Mouse (Mus musculus) gastrocnemius, postnatal 36 days (tissue): Measurements from ENCODE around the gene Lmntd1. TPM values are rescaled to one million over a fixed set of nuclear protein-coding genes. Genes with fewer than 3 reads are reported as not detected.

Source experiments
- DNase-seq, 2 experiments: peaks; one replicate each; pipeline ENCODE4 v3.0.0; 2022
- intact Hi-C: fragments of 180-260 bp; cut with DNase I; formaldehyde crosslinking; loops from one replicate; pipeline ENCODE4 v1.15.1; 2025
- total RNA-seq, 2 experiments: library from RNA; stranded (reverse); gene quantifications; 2 replicates each; pipeline ENCODE4 v1.2.3; 2021

The Lmntd1 gene
- total RNA-seq, 2 experiments from 2014 or later = not detected

GRCm38 (mm10) chr6:145607746-145608145 is 6.4 kb downstream of the Lmntd1 start:
- DNase-seq = no peak
- intact Hi-C loops = no loop called here

DNA sequence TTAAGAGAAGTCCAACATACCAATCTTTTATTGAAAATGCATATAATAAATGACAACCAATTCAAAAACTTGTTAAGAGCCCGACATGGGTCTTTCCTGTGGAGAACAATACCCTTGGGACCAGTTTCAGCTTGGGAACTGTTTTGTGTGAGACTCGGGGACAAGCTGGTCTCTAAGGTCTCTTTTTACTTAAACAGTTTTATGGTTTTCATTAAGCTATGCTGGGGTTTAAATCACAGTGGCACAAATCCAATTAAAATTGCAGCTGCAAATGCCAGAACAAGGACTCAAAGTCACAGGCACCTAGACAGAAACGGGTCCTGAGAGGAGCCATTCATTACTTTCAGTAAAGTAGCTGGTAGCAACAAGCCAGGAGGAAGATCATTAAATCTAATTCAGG is 8.9 kb downstream of the Lmntd1 start:
- DNase-seq = no peak
- intact Hi-C loops = loop anchor here (2.0 kb wide), 1 partner anchor 58 kb away; no protein-coding TSS in a partner anchor

- intact Hi-C loops = loop anchor here (2.0 kb wide), 1 partner anchor 58 kb away; no protein-coding TSS in a partner anchor
Measured at GRCm38 (mm10) chr6:145604648-145605047, 9.5 kb downstream of the Lmntd1 start.

GRCm38 (mm10) chr6:145604126-145604525 is 10.0 kb downstream of the Lmntd1 start:
- no peak for DNase-seq
- intact Hi-C loops = loop anchor here (2.0 kb wide), 1 partner anchor 57 kb away; no protein-coding TSS in a partner anchor

More at GRCm38 (mm10) chr6:145604648-145605047, 9.5 kb downstream of the Lmntd1 start:
- DNase-seq = no peak

DNA sequence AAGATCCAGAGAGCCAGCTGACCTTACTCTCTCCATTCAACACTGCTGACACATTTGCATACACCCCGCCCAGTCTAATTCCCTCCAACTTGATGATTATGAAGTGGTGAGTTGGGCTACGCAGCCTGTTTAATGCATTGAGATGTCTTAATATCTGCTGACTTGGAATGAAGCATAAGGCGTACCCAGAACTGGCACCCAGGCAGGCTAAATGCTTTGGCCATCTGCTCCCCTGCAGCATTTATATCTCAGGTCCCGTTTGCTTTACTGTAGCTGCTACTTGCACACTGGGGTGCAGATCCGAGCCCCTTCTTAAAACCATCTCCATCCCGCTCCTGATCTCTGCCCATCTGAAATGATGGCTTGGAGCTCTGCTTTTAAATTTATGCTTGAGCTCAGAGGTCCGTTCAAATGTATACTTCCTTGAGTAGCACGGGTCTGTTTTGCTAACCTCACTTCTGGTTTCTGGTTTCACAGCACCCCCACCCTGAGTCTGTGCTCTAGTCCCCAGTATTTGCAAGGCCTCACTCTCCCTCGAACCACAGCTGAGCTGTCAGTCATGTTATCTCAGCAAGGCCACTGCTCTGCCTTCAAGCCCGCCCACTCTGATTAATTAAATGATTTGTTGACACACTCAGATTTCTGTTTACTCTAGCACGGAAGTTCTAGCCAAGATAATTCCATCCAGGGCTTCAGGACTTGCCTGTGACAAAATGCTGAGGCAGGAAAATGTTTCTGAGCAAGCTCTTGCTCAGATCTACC is 15.1 kb downstream of the Lmntd1 start:
- no peak for DNase-seq
- intact Hi-C loops = no loop called here

- intact Hi-C loops = no loop called here
Measured at GRCm38 (mm10) chr6:145595905-145596304, 18.2 kb downstream of the Lmntd1 start.

GRCm38 (mm10) chr6:145593991-145594390 is 20.1 kb downstream of the Lmntd1 start:
- intact Hi-C loops = no loop called here

More at GRCm38 (mm10) chr6:145595905-145596304, 18.2 kb downstream of the Lmntd1 start:
- DNase-seq = no peak

DNA sequence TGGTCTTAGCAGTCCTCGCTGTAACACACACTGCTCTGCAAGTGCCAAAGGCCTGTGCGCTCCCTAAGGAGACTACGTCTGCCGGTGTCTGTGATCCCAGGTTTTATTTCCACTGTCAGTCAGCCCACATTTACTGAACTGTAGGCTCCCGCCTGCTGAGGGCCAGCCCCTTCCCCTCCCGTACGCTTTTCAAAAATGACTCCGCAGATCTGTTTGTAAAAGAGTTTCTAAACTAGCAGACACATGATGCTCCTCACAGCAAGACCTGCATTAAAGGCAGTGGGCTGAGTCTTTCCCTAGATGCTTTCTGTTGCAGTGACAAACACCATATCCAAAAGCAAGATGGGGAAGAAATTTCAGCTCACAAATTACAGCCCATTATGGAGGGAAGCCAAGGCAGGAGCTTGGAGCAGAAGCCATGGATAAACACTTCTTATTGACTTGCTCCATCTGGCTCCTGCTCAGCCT is 21.6 kb downstream of the Lmntd1 start:
- intact Hi-C loops = no loop called here
- no peak for DNase-seq

More at GRCm38 (mm10) chr6:145593991-145594390, 20.1 kb downstream of the Lmntd1 start:
- DNase-seq = no peak

DNA sequence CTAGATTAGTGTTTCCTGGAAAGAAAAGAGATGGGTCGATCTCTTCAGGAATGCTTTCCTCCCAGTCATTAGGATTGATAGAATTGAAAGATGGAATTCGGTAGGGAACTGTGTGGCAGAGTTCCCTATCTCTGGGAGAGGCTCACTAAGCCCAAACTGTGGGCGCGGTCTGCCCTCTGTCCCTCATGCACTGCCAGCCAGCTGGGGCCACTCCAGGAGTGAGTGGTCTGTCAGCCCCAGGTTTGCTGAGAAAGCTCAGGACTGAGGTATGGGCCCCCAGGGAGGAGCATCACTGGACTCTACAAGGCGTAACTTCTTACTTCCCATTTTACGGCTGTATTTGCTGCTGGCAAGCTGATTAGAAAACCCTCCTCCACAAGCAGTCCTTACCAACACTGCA is 22.1 kb downstream of the Lmntd1 start:
- no peak for DNase-seq
- intact Hi-C loops = no loop called here

DNA sequence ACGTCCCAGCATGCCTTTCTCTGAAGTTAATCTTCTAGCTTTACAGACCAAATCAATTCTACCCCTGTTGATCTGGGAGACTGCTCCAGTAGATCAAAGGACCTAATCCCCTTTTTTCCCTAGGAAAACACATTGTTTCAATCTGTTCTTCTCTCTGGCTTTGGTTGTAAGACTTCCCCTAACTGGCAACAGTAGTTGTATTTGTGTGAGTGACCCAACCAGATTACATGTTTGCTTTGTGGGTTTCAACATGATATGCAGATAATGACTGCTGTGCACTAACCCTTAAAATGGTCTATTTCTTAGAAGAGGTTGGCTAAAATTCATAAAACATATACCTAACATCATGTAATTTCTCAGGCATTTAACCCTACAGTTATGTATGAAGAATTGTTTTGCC is 22.5 kb downstream of the Lmntd1 start:
- intact Hi-C loops = no loop called here
- no peak for DNase-seq

DNA sequence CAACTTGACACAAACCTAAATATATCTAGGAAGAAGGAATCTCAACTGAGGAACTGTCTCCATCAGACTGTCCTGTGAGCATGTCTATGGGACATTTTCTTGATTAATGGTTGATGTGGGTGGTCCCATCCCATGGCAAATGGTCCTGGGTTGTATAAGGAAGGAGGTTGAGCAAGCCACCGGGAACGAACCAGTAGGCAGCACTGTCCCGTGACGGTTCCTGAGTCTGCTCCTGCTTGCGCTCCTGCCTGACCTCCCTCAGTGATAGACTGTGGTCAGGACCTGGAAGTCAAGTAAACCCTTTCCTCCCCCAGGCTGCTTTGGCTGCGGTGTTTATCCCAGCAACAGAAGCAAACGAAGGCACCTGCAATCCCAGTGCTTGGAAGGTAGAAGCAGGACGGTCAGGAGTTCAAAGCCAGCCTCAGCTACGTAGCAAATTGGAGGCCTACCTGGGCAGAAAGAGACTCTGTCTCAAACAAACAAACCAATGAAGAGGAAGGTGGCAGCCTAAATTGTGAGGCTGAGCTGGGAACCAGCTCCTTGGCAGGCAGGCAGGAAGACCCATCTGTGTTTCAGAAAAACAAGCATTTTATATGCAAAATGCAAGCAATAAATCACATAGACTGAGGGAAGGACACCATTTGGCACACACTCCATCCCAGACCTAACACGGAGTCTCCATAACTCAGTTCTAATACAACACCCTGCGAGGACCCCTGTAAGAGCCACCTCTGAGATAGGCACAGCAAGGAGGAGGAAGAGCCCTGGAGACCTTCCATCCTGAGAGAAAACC is 23.4 kb downstream of the Lmntd1 start:
- intact Hi-C loops = no loop called here

GRCm38 (mm10) chr6:145585052-145585973 is 28.8 kb downstream of the Lmntd1 start:
- DNase-seq = no peak
- intact Hi-C loops = no loop called here

More for the DNA sequence above, 23.4 kb downstream of the Lmntd1 start:
- DNase-seq = no peak

- no peak for DNase-seq
- intact Hi-C loops = no loop called here
Measured at GRCm38 (mm10) chr6:145581366-145582170, 32.6 kb downstream of the Lmntd1 start.

DNA sequence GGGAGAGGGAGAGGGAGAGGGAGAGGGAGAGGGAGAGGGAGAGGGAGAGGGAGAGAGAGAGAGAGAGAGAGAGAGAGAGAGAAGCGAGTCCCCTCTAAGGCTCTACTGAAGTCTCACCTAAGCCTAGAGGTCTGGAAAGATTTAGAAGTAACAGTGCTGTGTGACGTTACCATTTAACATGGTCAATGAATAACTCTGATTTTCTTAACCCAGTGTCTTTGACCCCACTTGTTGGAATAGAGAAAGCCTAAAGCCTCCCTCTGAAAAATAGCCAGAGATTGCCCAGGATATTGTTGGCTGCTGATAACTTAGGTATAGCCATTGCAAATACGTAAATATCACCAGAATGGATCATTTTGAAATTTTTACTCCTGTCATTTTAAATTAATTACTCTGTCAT is 34.4 kb downstream of the Lmntd1 start:
- DNase-seq = no peak
- intact Hi-C loops = no loop called here

- intact Hi-C loops = no loop called here
Measured at GRCm38 (mm10) chr6:145578457-145579185, 35.5 kb downstream of the Lmntd1 start.

DNA sequence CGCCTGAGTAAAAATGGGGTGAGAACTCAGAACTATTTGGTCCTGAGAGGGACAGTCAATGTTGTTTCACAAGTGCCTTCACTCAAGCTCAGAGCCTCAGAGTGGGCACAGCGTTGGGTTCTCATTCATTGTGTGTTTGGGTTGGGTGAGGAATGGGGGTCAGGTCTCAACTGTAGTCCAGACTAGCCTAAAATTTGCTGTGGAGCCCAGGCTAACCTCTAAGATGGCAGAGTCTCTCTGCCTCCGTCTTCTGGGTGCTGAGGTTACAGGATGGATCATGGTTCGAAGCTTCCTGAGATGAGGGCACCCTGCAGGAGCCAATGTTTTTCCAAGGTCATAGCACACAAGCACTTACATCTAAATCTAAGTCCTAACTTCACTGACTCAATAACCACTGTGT is 37.4 kb downstream of the Lmntd1 start:
- intact Hi-C loops = no loop called here
- no peak for DNase-seq

More at GRCm38 (mm10) chr6:145578457-145579185, 35.5 kb downstream of the Lmntd1 start:
- DNase-seq = no peak

DNA sequence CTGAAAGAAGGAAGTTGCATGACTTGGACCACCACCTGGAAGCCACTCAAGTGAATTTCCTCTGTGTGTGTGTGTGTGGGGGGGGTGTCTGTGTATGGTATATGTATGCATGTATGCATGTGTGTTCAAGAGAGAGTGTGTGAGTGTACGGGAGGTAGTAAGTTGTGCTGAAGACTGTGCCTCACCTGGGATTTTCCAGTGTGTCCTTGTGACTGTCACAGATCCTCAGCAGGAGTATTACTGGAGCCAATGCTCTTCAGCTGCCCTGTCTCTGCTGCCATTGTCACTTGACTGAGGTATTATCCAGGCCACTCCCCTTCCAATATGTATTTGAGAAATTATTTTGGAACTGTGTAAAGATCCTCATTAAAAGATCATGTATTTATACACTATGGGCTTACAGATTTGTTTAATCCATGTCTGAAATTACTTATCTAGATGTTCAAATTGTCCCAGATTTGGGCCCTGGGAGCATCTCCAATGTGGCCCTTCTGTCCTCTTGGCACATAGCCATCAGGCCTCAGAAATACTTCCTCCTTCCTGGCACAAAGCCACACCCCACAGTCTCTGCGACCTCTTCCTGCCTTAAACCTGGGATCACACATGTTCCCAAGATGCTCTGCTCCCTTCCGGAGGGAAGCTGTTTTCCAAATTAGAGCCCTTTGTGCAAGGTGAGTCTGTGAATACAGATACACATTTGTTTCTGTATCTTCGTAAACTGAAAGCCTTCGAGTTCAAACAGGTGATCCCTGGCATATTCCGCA is 40.7 kb downstream of the Lmntd1 start:
- intact Hi-C loops = no loop called here

GRCm38 (mm10) chr6:145568701-145569100 is 45.4 kb downstream of the Lmntd1 start:
- intact Hi-C loops = no loop called here
- DNase-seq = no peak

More for the DNA sequence above, 40.7 kb downstream of the Lmntd1 start:
- DNase-seq = no peak
